Mouse (Mus musculus): ENCODE measurements around the gene Fli1. TPM values are rescaled to one million over a fixed set of nuclear protein-coding genes. Genes with fewer than 3 reads are reported as not detected.
A peak's percentile ranks its signal among the peaks of the same experiment; 100 is the strongest.

Fli1 gene
- polyA plus RNA-seq, 1 experiment from 2014 or later: 34.9 TPM

- no peak for ATAC-seq (ENCODE audit: low read depth)
- WGBS: 64% methylated on average over 3 of the region's 3 CpGs
- Histone ChIP-seq H3K4me1 (replicated peaks; ENCODE audit: control insufficient read depth, insufficient read depth, low read length) (peaks cover 26% of the 10 kb centered on the region), H3K9ac (ENCODE audit: low read length) (no peak overlapping the region), H3K36me3 (ENCODE audit: control insufficient read depth, insufficient read depth, low read length) (no peaks in the 10 kb centered on the region), H3K27ac (ENCODE audit: low read length) (no peak overlapping the region), H3K4me2 (ENCODE audit: low read depth, low read length) (no peak overlapping the region), H3K9me3 (ENCODE audit: control insufficient read depth, low read length) (no peaks in the 10 kb centered on the region), H3K4me3 (ENCODE audit: low read length) (no peak overlapping the region), H3K27me3 (ENCODE audit: control insufficient read depth, insufficient read depth, low read depth, low read length) (no peaks in the 10 kb centered on the region)
Measured at GRCm38 (mm10) chr9:32521331-32521730, 21.3 kb downstream of the Fli1 start.

GRCm38 (mm10) chr9:32520821-32521220, 21.8 kb downstream of the Fli1 start:
- Histone ChIP-seq H3K4me3 (ENCODE audit: low read length) (no peak overlapping the region), H3K36me3 (ENCODE audit: control insufficient read depth, insufficient read depth, low read length) (no peaks in the 10 kb centered on the region), H3K27ac (ENCODE audit: low read length) (no peak overlapping the region), H3K27me3 (ENCODE audit: control insufficient read depth, insufficient read depth, low read depth, low read length) (no peaks in the 10 kb centered on the region), H3K9me3 (ENCODE audit: control insufficient read depth, low read length) (no peaks in the 10 kb centered on the region), H3K4me2 (ENCODE audit: low read depth, low read length) (no peak overlapping the region), H3K9ac (ENCODE audit: low read length) (no peak overlapping the region), H3K4me1 (replicated peaks; ENCODE audit: control insufficient read depth, insufficient read depth, low read length) (peaks cover 28% of the 10 kb centered on the region)
- no peak for ATAC-seq (ENCODE audit: low read depth)
- 65% methylated on average over 6 of the region's 6 CpGs for WGBS

- Histone ChIP-seq H3K4me3 (ENCODE audit: low read length) (no peak overlapping the region), H3K9ac (ENCODE audit: low read length) (peak overlapping the region; percentile 40)
- 24% methylated on average over 22 of the region's 22 CpGs for WGBS
Measured at GRCm38 (mm10) chr9:32519101-32520051, 23.3 kb downstream of the Fli1 start.

GRCm38 (mm10) chr9:32518351-32519075, 24.1 kb downstream of the Fli1 start:
- peaks cover 28% of the 10 kb centered on the region for H3K4me1 ChIP-seq (replicated peaks; ENCODE audit: control insufficient read depth, insufficient read depth, low read length)
- ATAC-seq (ENCODE audit: low read depth): peak; percentile 48
- H3K9me3 ChIP-seq (ENCODE audit: control insufficient read depth, low read length): no peaks in the 10 kb centered on the region
- peak overlapping the region; percentile 40; the same call in 1 of the 2 replicates for H3K9ac ChIP-seq (ENCODE audit: low read length)
- H3K36me3 ChIP-seq (ENCODE audit: control insufficient read depth, insufficient read depth, low read length): no peaks in the 10 kb centered on the region
- H3K27me3 ChIP-seq (ENCODE audit: control insufficient read depth, insufficient read depth, low read depth, low read length): no peaks in the 10 kb centered on the region
- 36% methylated on average over 13 of the region's 13 CpGs for WGBS
- H3K4me2 ChIP-seq (ENCODE audit: low read depth, low read length): peak overlapping the region; percentile 35; the same call in 1 of the 2 replicates
- no peak overlapping the region for H3K4me3 ChIP-seq (ENCODE audit: low read length)
- H3K27ac ChIP-seq (ENCODE audit: low read length): peak overlapping the region; percentile 86

More at GRCm38 (mm10) chr9:32519101-32520051, 23.3 kb downstream of the Fli1 start:
- H3K4me1 ChIP-seq (replicated peaks; ENCODE audit: control insufficient read depth, insufficient read depth, low read length): peaks cover 28% of the 10 kb centered on the region
- H3K9me3 ChIP-seq (ENCODE audit: control insufficient read depth, low read length): no peaks in the 10 kb centered on the region
- H3K27ac ChIP-seq (ENCODE audit: low read length): peak overlapping the region; percentile 86
- no peaks in the 10 kb centered on the region for H3K36me3 ChIP-seq (ENCODE audit: control insufficient read depth, insufficient read depth, low read length)
- no peaks in the 10 kb centered on the region for H3K27me3 ChIP-seq (ENCODE audit: control insufficient read depth, insufficient read depth, low read depth, low read length)
- peak; percentile 84 for ATAC-seq (ENCODE audit: low read depth)
- peak overlapping the region; percentile 35 for H3K4me2 ChIP-seq (ENCODE audit: low read depth, low read length)

GRCm38 (mm10) chr9:32516691-32517090, 26.0 kb downstream of the Fli1 start:
- peaks cover 28% of the 10 kb centered on the region for H3K4me1 ChIP-seq (replicated peaks; ENCODE audit: control insufficient read depth, insufficient read depth, low read length)
- WGBS: 70% methylated on average over 9 of the region's 9 CpGs
- H3K27me3 ChIP-seq (ENCODE audit: control insufficient read depth, insufficient read depth, low read depth, low read length): no peaks in the 10 kb centered on the region
- H3K9ac ChIP-seq (ENCODE audit: low read length): no peak overlapping the region
- no peaks in the 10 kb centered on the region for H3K9me3 ChIP-seq (ENCODE audit: control insufficient read depth, low read length)
- peak overlapping the region; percentile 56 for H3K27ac ChIP-seq (ENCODE audit: low read length)
- no peak for ATAC-seq (ENCODE audit: low read depth)
- H3K36me3 ChIP-seq (ENCODE audit: control insufficient read depth, insufficient read depth, low read length): no peaks in the 10 kb centered on the region
- H3K4me2 ChIP-seq (ENCODE audit: low read depth, low read length): no peak overlapping the region
- no peak overlapping the region for H3K4me3 ChIP-seq (ENCODE audit: low read length)

GRCm38 (mm10) chr9:32515894-32516686, 26.6 kb downstream of the Fli1 start:
- H3K27me3 ChIP-seq (ENCODE audit: control insufficient read depth, insufficient read depth, low read depth, low read length): no peaks in the 10 kb centered on the region
- no peak overlapping the region for H3K9ac ChIP-seq (ENCODE audit: low read length)
- no peaks in the 10 kb centered on the region for H3K9me3 ChIP-seq (ENCODE audit: control insufficient read depth, low read length)
- peak overlapping the region; percentile 56 for H3K27ac ChIP-seq (ENCODE audit: low read length)
- no peak for ATAC-seq (ENCODE audit: low read depth)
- no peak overlapping the region for H3K4me2 ChIP-seq (ENCODE audit: low read depth, low read length)
- WGBS: 68% methylated on average over 10 of the region's 10 CpGs
- peaks cover 28% of the 10 kb centered on the region for H3K4me1 ChIP-seq (replicated peaks; ENCODE audit: control insufficient read depth, insufficient read depth, low read length)
- H3K4me3 ChIP-seq (ENCODE audit: low read length): no peak overlapping the region
- H3K36me3 ChIP-seq (ENCODE audit: control insufficient read depth, insufficient read depth, low read length): no peaks in the 10 kb centered on the region

GRCm38 (mm10) chr9:32514406-32515058, 28.1 kb downstream of the Fli1 start:
- H3K4me2 ChIP-seq (ENCODE audit: low read depth, low read length): no peak overlapping the region
- 61% methylated on average over 6 of the region's 6 CpGs for WGBS
- H3K9me3 ChIP-seq (ENCODE audit: control insufficient read depth, low read length): no peaks in the 10 kb centered on the region
- no peak overlapping the region for H3K4me3 ChIP-seq (ENCODE audit: low read length)
- H3K4me1 ChIP-seq (replicated peaks; ENCODE audit: control insufficient read depth, insufficient read depth, low read length): peaks cover 24% of the 10 kb centered on the region
- H3K36me3 ChIP-seq (ENCODE audit: control insufficient read depth, insufficient read depth, low read length): no peaks in the 10 kb centered on the region
- H3K9ac ChIP-seq (ENCODE audit: low read length): no peak overlapping the region
- no peak for ATAC-seq (ENCODE audit: low read depth)
- no peak overlapping the region for H3K27ac ChIP-seq (ENCODE audit: low read length)
- H3K27me3 ChIP-seq (ENCODE audit: control insufficient read depth, insufficient read depth, low read depth, low read length): no peaks in the 10 kb centered on the region

GRCm38 (mm10) chr9:32513471-32513870, 29.2 kb downstream of the Fli1 start:
- Histone ChIP-seq H3K4me1 (replicated peaks; ENCODE audit: control insufficient read depth, insufficient read depth, low read length) (peaks cover 17% of the 10 kb centered on the region), H3K4me2 (ENCODE audit: low read depth, low read length) (no peak overlapping the region), H3K36me3 (ENCODE audit: control insufficient read depth, insufficient read depth, low read length) (no peaks in the 10 kb centered on the region), H3K4me3 (ENCODE audit: low read length) (no peak overlapping the region), H3K9me3 (ENCODE audit: control insufficient read depth, low read length) (no peaks in the 10 kb centered on the region), H3K27me3 (ENCODE audit: control insufficient read depth, insufficient read depth, low read depth, low read length) (no peaks in the 10 kb centered on the region), H3K9ac (ENCODE audit: low read length) (no peak overlapping the region), H3K27ac (ENCODE audit: low read length) (no peak overlapping the region)
- WGBS: 60% methylated on average over 2 of the region's 2 CpGs
- no peak for ATAC-seq (ENCODE audit: low read depth)

Measured in lung, embryonic 16.5 days (tissue).